Mouse (Mus musculus) MEL (cell line): ENCODE measurements around the gene Pomt1. TPM values are rescaled to one million over a fixed set of nuclear protein-coding genes. Genes with fewer than 3 reads are reported as not detected.
"Not testable (repeated sequence)": the region's sequence is repeated elsewhere in the genome, so short reads cannot be mapped to it uniquely, and the experiment has no call there.

Experiments
- DNase-seq: peaks from one replicate; pipeline ENCODE4 v3.0.0; 2011; ENCODE audit warnings: low read depth, low spot score
- H3K27ac ChIP-seq: 2 replicates; pipeline ENCODE4 v1.5.1; 2012; ENCODE audit warnings: low read depth, mild to moderate bottlenecking, control low read depth, low read length, moderate library complexity; ENCODE audit not compliant: control insufficient read depth
- H3K27me3 ChIP-seq, 2 experiments: fragments of 150-350 bp in 1 of 2; sonication (generic) in 1 of 2; 2 replicates each; pipeline ENCODE4 v1.6.1; 2012; ENCODE audit warnings: low read length in 2 of 2, mild to moderate bottlenecking in 2 of 2, improper control_type of control experiment in 1 of 2, moderate library complexity in 1 of 2; ENCODE audit not compliant: insufficient read depth in 2 of 2, control insufficient read depth in 1 of 2
- H3K36me3 ChIP-seq, 2 experiments: 2 replicates each; pipeline ENCODE4 v1.6.1; 2012 to 2014; ENCODE audit warnings: low read length in 2 of 2, improper control_type of control experiment in 1 of 2, inconsistent platforms in 1 of 2, mild to moderate bottlenecking in 1 of 2; ENCODE audit not compliant: insufficient read depth in 2 of 2, control insufficient read depth in 1 of 2
- H3K4me1 ChIP-seq, 2 experiments: fragments of 150-350 bp in 1 of 2; sonication (generic) in 1 of 2; 2 replicates each; pipeline ENCODE4 v1.6.1; 2012; ENCODE audit warnings: low read length in 2 of 2, improper control_type of control experiment in 1 of 2, mild to moderate bottlenecking in 1 of 2; ENCODE audit not compliant: insufficient read depth in 2 of 2, control insufficient read depth in 1 of 2
- H3K4me3 ChIP-seq, 2 experiments: fragments of 150-350 bp in 1 of 2; sonication (generic) in 1 of 2; 2 replicates each; pipeline ENCODE4 v1.5.1; 2012; ENCODE audit warnings: low read depth in 2 of 2, low read length in 2 of 2, mild to moderate bottlenecking in 2 of 2, moderate library complexity in 2 of 2, control low read depth in 1 of 2, improper control_type of control experiment in 1 of 2; ENCODE audit not compliant: control insufficient read depth in 1 of 2, insufficient read depth in 1 of 2
- H3K79me2 ChIP-seq: 2 replicates; pipeline ENCODE4 v1.6.1; 2012; ENCODE audit warnings: mild to moderate bottlenecking, low read length, moderate library complexity; ENCODE audit not compliant: control insufficient read depth, poor library complexity, insufficient read depth
- H3K9ac ChIP-seq: 2 replicates; pipeline ENCODE4 v1.6.1; 2012; ENCODE audit warnings: low read depth, mild to moderate bottlenecking, control low read depth, low read length, moderate library complexity; ENCODE audit not compliant: control insufficient read depth, poor library complexity, severe bottlenecking
- H3K9me3 ChIP-seq: fragments of 150-350 bp; sonication (generic); replicated peaks from 2 replicates; pipeline ENCODE4 v1.6.1; 2012; ENCODE audit warnings: mild to moderate bottlenecking, low read length, improper control_type of control experiment, moderate library complexity; ENCODE audit not compliant: insufficient read depth
- CHD1 ChIP-seq: IDR thresholded peaks from 2 replicates; pipeline ENCODE4 v1.6.1; 2012; ENCODE audit warnings: low read depth, mild to moderate bottlenecking, inconsistent platforms, low read length, improper control_type of control experiment
- KAT2A ChIP-seq: conservative IDR thresholded peaks from 2 replicates; pipeline ENCODE4 v1.6.1; 2012; ENCODE audit warnings: low read depth, low read length, improper control_type of control experiment, inconsistent platforms
- MAFK ChIP-seq: IDR thresholded peaks from 2 replicates; pipeline ENCODE4 v1.6.1; 2011; ENCODE audit warnings: low read depth, mild to moderate bottlenecking, low read length, improper control_type of control experiment, borderline replicate concordance
- MAX ChIP-seq: IDR thresholded peaks from 2 replicates; pipeline ENCODE4 v1.6.1; 2011; ENCODE audit warnings: low read length, improper control_type of control experiment
- MAZ ChIP-seq: IDR thresholded peaks from 2 replicates; pipeline ENCODE4 v1.6.1; 2012; ENCODE audit warnings: low read depth, mild to moderate bottlenecking, inconsistent platforms, low read length, improper control_type of control experiment
- MEF2A ChIP-seq: IDR thresholded peaks from 2 replicates; pipeline ENCODE4 v1.6.1; 2014; ENCODE audit warnings: low read depth, mild to moderate bottlenecking, inconsistent platforms, low read length, improper control_type of control experiment; ENCODE audit not compliant: poor library complexity, insufficient replicate concordance, severe bottlenecking; ENCODE audit errors: extremely low read depth
- MXI1 ChIP-seq: IDR thresholded peaks from 2 replicates; pipeline ENCODE4 v1.6.1; 2011; ENCODE audit warnings: mild to moderate bottlenecking, low read depth, low read length, improper control_type of control experiment
- MYC ChIP-seq: IDR thresholded peaks from 2 replicates; pipeline ENCODE4 v1.6.1; 2011; ENCODE audit warnings: low read depth, mild to moderate bottlenecking, low read length, improper control_type of control experiment, moderate library complexity
- NELFE ChIP-seq: IDR thresholded peaks from 2 replicates; pipeline ENCODE4 v1.6.1; 2011; ENCODE audit warnings: low read depth, low read length, improper control_type of control experiment
- NRF1 ChIP-seq: IDR thresholded peaks from 2 replicates; pipeline ENCODE4 v1.6.1; 2014; ENCODE audit warnings: low read depth, mild to moderate bottlenecking, inconsistent platforms, low read length, improper control_type of control experiment, moderate library complexity; ENCODE audit not compliant: poor library complexity, insufficient read depth, severe bottlenecking
- POLR2A ChIP-seq, 2 experiments: IDR thresholded peaks; 2 replicates each; pipeline ENCODE4 v1.6.1; 2011 to 2012; ENCODE audit warnings: low read length in 2 of 2, mild to moderate bottlenecking in 2 of 2, control low read depth in 1 of 2, improper control_type of control experiment in 1 of 2, low read depth in 1 of 2, moderate library complexity in 1 of 2; ENCODE audit not compliant: control insufficient read depth in 1 of 2, insufficient read depth in 1 of 2, poor library complexity in 1 of 2
- POLR2AphosphoS2 ChIP-seq: IDR thresholded peaks from 2 replicates; pipeline ENCODE4 v1.6.1; 2011; ENCODE audit warnings: low read length, improper control_type of control experiment
- RAD21 ChIP-seq: IDR thresholded peaks from 2 replicates; pipeline ENCODE4 v1.6.1; 2011; ENCODE audit warnings: mild to moderate bottlenecking, low read depth, low read length, improper control_type of control experiment
- SIN3A ChIP-seq: IDR thresholded peaks from 2 replicates; pipeline ENCODE4 v1.6.1; 2012; ENCODE audit warnings: low read length, improper control_type of control experiment, inconsistent platforms
- TAL1 ChIP-seq: IDR thresholded peaks from 2 replicates; pipeline ENCODE4 v1.6.1; 2012; ENCODE audit warnings: mild to moderate bottlenecking, inconsistent platforms, low read length, moderate library complexity, mixed read lengths
- TCF12 ChIP-seq: IDR thresholded peaks from 2 replicates; pipeline ENCODE4 v1.6.1; 2014; ENCODE audit warnings: low read depth, mild to moderate bottlenecking, inconsistent platforms, low read length, improper control_type of control experiment, moderate library complexity
- USF1 ChIP-seq: IDR thresholded peaks from 2 replicates; pipeline ENCODE4 v1.6.1; 2014; ENCODE audit warnings: low read depth, mild to moderate bottlenecking, inconsistent platforms, low read length, improper control_type of control experiment, moderate library complexity
- ZC3H11A ChIP-seq: IDR thresholded peaks from 2 replicates; pipeline ENCODE4 v1.6.1; 2012; ENCODE audit warnings: low read depth, mild to moderate bottlenecking, inconsistent platforms, low read length, improper control_type of control experiment
- ZKSCAN1 ChIP-seq: IDR thresholded peaks from 2 replicates; pipeline ENCODE4 v1.6.1; 2012; ENCODE audit warnings: low read depth, mild to moderate bottlenecking, inconsistent platforms, low read length, improper control_type of control experiment, moderate library complexity
- polyA plus RNA-seq, 2 experiments: library from polyadenylated mRNA; stranded (reverse) in 1 of 2; unstranded in 1 of 2; fragments of >175 nt in 1 of 2; fragments of >200 nt in 1 of 2; gene quantifications; 2 replicates each; pipeline versions ENCODE4 v1.2.1 to v1.2.4; 2012; ENCODE audit warnings: low replicate concordance in 2 of 2, low read depth in 1 of 2; ENCODE audit not compliant: insufficient read length in 2 of 2, insufficient read depth in 1 of 2, missing spikeins in 1 of 2
- total RNA-seq: library from RNA; depleted of rRNA; stranded (reverse); fragments of 300-350 nt; gene quantifications from 2 replicates; pipeline ENCODE4 v1.2.3, GENCODE M21; 2012

Gene Pomt1
- total and polyA plus RNA-seq, 3 experiments, result 34.2 to 42.8 TPM; not detected in 1

DNA sequence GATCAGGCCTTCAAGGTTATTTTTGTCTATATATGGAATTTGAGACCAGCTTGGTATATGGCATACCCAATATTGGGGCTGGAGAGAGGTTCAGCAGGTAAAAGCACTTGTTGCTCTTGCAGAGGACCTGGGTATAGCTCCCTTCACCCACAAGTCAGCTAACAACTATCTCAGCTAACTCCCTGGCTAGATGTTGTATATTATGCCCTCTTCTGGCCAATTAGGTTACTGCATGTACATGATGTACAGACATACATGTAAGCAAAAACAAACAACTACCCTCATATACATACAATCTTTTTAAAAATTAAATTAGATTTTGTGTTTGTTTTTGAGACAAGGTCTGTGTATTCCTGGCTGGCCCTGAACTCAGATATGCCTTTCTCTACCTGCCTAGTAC lies 53.2 kb downstream of the Pomt1 start (continued):
- 0 out of 2 replicates have a peak, but pooled peaks have one; percentile 50 for TF ChIP-seq MYC
- TF ChIP-seq POLR2AphosphoS2, result no peak
- no peak for TF ChIP-seq TCF12

DNA sequence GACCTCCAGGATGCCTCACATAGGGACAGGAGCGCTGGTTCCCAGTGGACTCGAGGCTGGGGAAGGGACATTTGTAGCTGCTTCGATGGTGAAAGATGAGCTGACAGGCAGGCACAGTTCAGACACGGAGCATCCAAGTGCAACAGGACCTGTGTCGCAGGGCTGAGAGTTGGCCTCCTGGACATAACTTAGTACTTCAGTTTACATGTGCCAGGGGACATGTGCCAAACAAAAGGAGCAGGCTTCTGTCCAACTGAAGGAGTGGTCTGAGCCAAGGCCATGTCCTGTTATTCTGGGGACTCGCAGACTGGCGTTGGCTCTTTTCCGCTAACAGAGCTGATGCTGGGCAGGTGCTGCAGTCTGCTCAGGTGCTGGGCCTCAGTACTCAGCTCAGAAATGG lies 58.0 kb downstream of the Pomt1 start:
- Histone ChIP-seq H3K4me1 (peaks cover 0 to 6% of the 10 kb centered on the region in 2 experiments; a peak in 2 of 4 replicates), H3K79me2 (peaks cover 7% of the 10 kb centered on the region), H3K4me3 (no peak overlapping the region), H3K9ac (no peak overlapping the region), H3K27me3 (no peaks in the 10 kb centered on the region), H3K27ac (no peak overlapping the region), H3K9me3 (no peaks in the 10 kb centered on the region), H3K36me3 (peaks cover 0 to 7% of the 10 kb centered on the region in 2 experiments; a peak in 3 of 4 replicates)
- no peak for DNase-seq
- TF ChIP-seq ZKSCAN1 (no peak), MAX (no peak), TAL1 (no peak), POLR2A (IDR thresholded peaks at IDR 0.05; ENCODE audit: control insufficient read depth in 1 of 2, insufficient read depth in 1 of 2, low read depth in 1 of 2, low read length in 2 of 2, poor library complexity in 1 of 2) (no peak), USF1 (no peak), POLR2AphosphoS2 (no peak), RAD21 (no peak), MEF2A (no peak), MXI1 (no peak), MAFK (no peak), KAT2A (no peak), CHD1 (no peak), MAZ (no peak), NELFE (no peak), ZC3H11A (no peak)

DNA sequence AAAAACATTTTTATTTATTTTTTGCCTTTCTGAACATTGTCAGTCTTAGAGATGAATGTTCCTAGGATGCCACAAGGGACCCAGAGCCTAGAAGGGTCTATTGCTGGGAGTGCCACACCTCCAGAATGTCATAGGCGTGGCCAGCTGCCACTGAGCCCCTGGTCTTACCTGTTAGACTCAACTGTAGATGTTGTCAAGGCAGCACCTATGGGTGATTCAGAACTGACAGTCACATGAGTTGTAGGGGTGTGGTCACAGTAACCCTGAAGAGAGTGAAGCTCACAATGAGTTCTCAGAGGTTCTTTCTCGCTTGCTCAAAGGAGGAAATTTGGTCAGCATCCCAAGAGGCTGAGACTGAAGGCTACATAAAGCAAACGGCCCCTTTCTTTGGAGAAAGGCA lies 58.9 kb downstream of the Pomt1 start:
- Histone ChIP-seq H3K36me3 (peaks cover 0 to 6% of the 10 kb centered on the region in 2 experiments; a peak in 2 of 4 replicates), H3K4me3 (no peak overlapping the region), H3K9ac (no peak overlapping the region), H3K4me1 (peaks cover 0 to 4% of the 10 kb centered on the region in 2 experiments; a peak in 1 of 4 replicates), H3K27ac (no peak overlapping the region), H3K79me2 (peaks cover 3% of the 10 kb centered on the region), H3K9me3 (no peaks in the 10 kb centered on the region), H3K27me3 (no peaks in the 10 kb centered on the region)
- no peak for TF ChIP-seq NRF1
- no peak for TF ChIP-seq SIN3A
- DNase-seq, result no peak

GRCm38 (mm10) chr2:32295842-32296241 lies 59.5 kb downstream of the Pomt1 start:
- H3K4me1 ChIP-seq, DNase-seq, H3K27me3 ChIP-seq, H3K36me3 ChIP-seq, H3K79me2 ChIP-seq, H3K4me3 ChIP-seq, H3K9ac ChIP-seq, H3K27ac ChIP-seq, H3K9me3 ChIP-seq: not testable (repeated sequence)
